Mouse (Mus musculus): Measurements from ENCODE around the gene Eml5. TPM values are rescaled to one million over a fixed set of nuclear protein-coding genes. Genes with fewer than 3 reads are reported as not detected.

Eml5 gene
- 20.5 and 27.2 TPM in 2 replicates for total RNA-seq (2012; rRNA removed)

DNA sequence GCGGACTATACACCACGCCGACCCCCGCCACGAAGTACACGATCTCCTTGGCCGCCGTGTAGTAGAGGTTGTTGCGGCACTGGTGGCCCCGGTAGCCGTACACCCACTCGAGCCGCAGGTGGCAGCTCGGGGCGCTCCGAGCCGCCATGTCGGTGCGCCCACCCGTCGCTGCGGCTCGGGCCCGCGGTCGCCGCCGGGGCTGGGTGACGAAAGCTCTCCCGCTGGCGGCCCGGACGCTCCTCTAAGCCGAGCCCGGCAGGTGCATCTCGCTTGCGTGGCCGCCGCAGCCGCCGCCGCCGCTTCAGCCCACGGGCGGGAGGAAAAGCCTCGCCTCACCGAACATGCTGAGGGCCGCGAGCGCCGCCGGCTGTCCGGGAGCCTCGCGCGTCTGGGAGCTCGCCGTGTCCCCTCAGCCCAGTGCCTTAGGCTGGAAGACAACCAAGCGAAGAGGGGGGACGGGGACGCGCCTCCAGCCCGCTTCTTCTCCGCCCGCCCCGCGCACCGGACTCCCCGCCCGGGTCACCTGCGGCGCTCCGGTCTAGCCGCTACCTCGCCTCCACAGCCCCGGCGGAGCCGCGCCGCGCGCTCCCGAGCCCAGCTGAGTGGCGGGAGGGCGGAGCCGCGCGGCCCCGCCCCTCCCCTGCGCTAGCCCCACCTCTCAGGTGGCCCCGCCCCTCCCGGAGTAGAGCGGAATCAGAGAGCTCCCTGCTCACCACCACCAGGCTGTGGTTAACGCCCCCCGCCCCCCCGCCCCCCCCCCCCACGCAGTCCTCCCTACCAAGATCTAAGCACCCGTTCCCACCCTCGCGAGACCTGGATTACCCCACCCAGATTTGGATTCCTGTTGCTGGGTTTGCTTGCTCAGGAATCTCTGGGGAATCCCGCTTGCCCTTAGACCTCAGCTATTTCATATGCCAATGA lies at the start of gene Eml5:
TSS of gene Eml5 (minus strand) at position 604 of the 921 bp plus-strand sequence.
- H3K4me3 ChIP-seq (ENCODE audit: insufficient read depth in 1 of 2, low read depth in 1 of 2, low read length in 2 of 2, poor library complexity in 1 of 2, severe bottlenecking in 1 of 2), result peak within 1 kb of the TSS; percentile 89 to 94
- H3K9ac ChIP-seq (ENCODE audit: insufficient read depth, low read depth, low read length, poor library complexity, severe bottlenecking), result peak within 1 kb of the TSS; percentile 85
- no peaks in the 10 kb centered on the region for H3K4me1 ChIP-seq (ENCODE audit: control insufficient read depth in 2 of 2, insufficient read depth in 2 of 2, low read length in 2 of 2, poor library complexity in 1 of 2)
- peak; percentile 96 for TF ChIP-seq CHD2 (IDR thresholded peaks at IDR 0.05; ENCODE audit: low read depth, low read length)
- TF ChIP-seq MAFK (IDR thresholded peaks at IDR 0.05; ENCODE audit: insufficient read depth, low read depth, low read length), result no peak
- no peak for TF ChIP-seq ZNF384 (IDR thresholded peaks at IDR 0.05; ENCODE audit: low read depth, low read length)
- TF ChIP-seq ZC3H11A (IDR thresholded peaks at IDR 0.05; ENCODE audit: borderline replicate concordance, low read depth, low read length), result no peak
- TF ChIP-seq HCFC1 (IDR thresholded peaks at IDR 0.05; ENCODE audit: borderline replicate concordance, insufficient read depth, low read length), result peak; percentile 38; the same call in 1 of the 2 replicates
- DNase-seq (ENCODE audit: low read depth, low spot score), result peak; percentile 72
- H3K9me3 ChIP-seq (ENCODE audit: control insufficient read depth, insufficient read depth, low read depth, low read length), result no peaks in the 10 kb centered on the region
- no peak within 1 kb of the TSS for H3K27ac ChIP-seq (ENCODE audit: insufficient read depth, low read depth, low read length, poor library complexity, severe bottlenecking)
- in situ Hi-C loops (cut with MboI; ENCODE audit: low sequenced_read_pairs in 2 of 2, unreplicated experiment in 2 of 2), result no loop called here
- H3K36me3 ChIP-seq (ENCODE audit: control insufficient read depth, insufficient read depth, low read length, poor library complexity, severe bottlenecking), result no peaks in the 10 kb centered on the region

DNA sequence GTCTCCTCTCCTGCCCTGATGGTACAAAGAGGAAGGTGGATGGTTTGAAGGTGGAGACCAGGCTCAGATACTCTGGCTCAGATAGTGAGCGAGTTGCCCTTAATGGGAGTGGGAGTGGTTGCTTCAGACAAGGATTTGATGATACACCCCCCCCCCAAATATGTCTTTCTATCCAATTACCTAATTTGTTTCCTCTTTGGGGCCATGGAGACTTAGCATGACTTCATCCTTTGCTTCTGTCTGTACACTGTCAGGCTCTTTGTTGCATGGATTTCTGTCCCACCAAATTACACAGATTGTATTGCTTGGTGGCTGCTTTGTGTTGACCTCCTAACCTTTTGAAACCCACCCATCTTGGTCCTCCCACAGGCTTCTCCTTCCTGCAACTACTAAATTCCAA lies 31.6 kb upstream of the Eml5 start:
- no peak overlapping the region for H3K4me3 ChIP-seq (ENCODE audit: insufficient read depth in 1 of 2, low read depth in 1 of 2, low read length in 2 of 2, poor library complexity in 1 of 2, severe bottlenecking in 1 of 2)
- H3K27ac ChIP-seq (ENCODE audit: insufficient read depth, low read depth, low read length, poor library complexity, severe bottlenecking), result no peak overlapping the region
- no peaks in the 10 kb centered on the region for H3K9me3 ChIP-seq (ENCODE audit: control insufficient read depth, insufficient read depth, low read depth, low read length)
- in situ Hi-C loops (cut with MboI; ENCODE audit: low sequenced_read_pairs in 2 of 2, unreplicated experiment in 2 of 2), result no loop called here
- H3K4me1 ChIP-seq (ENCODE audit: control insufficient read depth in 2 of 2, insufficient read depth in 2 of 2, low read length in 2 of 2, poor library complexity in 1 of 2), result no peaks in the 10 kb centered on the region
- no peak for DNase-seq (ENCODE audit: low read depth, low spot score)
- TF ChIP-seq CHD2 (IDR thresholded peaks at IDR 0.05; ENCODE audit: low read depth, low read length), result no peak
- TF ChIP-seq HCFC1 (IDR thresholded peaks at IDR 0.05; ENCODE audit: borderline replicate concordance, insufficient read depth, low read length), result no peak
- TF ChIP-seq ZC3H11A (IDR thresholded peaks at IDR 0.05; ENCODE audit: borderline replicate concordance, low read depth, low read length), result no peak
- no peak for TF ChIP-seq MAFK (IDR thresholded peaks at IDR 0.05; ENCODE audit: insufficient read depth, low read depth, low read length)
- TF ChIP-seq ZNF384 (IDR thresholded peaks at IDR 0.05; ENCODE audit: low read depth, low read length), result no peak
- no peaks in the 10 kb centered on the region for H3K36me3 ChIP-seq (ENCODE audit: control insufficient read depth, insufficient read depth, low read length, poor library complexity, severe bottlenecking)
- H3K9ac ChIP-seq (ENCODE audit: insufficient read depth, low read depth, low read length, poor library complexity, severe bottlenecking), result no peak overlapping the region

DNA sequence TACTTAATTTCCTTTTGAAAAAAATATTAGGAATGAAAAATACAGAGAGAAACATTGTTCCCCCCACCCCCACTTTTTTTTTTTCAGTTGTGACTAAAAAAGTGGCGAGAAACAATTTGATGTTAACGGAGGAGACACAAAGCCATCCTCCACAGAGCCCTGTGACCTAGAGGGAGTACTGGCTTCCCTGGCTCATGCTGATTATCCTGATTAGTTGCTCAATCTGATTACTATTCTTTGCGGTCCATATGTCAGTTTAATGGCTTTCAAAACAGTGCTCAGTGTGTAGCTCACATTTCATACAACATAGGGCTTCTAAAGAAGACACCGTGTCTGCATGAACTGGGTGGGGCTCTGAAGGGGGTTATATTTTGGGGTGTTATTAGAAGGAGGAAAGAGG lies 31.2 kb upstream of the Eml5 start:
- H3K9me3 ChIP-seq (ENCODE audit: control insufficient read depth, insufficient read depth, low read depth, low read length), result no peaks in the 10 kb centered on the region
- no peak for TF ChIP-seq CHD2 (IDR thresholded peaks at IDR 0.05; ENCODE audit: low read depth, low read length)
- TF ChIP-seq ZNF384 (IDR thresholded peaks at IDR 0.05; ENCODE audit: low read depth, low read length), result no peak
- TF ChIP-seq HCFC1 (IDR thresholded peaks at IDR 0.05; ENCODE audit: borderline replicate concordance, insufficient read depth, low read length), result no peak
- no peak for TF ChIP-seq MAFK (IDR thresholded peaks at IDR 0.05; ENCODE audit: insufficient read depth, low read depth, low read length)
- no peak for TF ChIP-seq ZC3H11A (IDR thresholded peaks at IDR 0.05; ENCODE audit: borderline replicate concordance, low read depth, low read length)
- no peaks in the 10 kb centered on the region for H3K4me1 ChIP-seq (ENCODE audit: control insufficient read depth in 2 of 2, insufficient read depth in 2 of 2, low read length in 2 of 2, poor library complexity in 1 of 2)
- no peak overlapping the region for H3K9ac ChIP-seq (ENCODE audit: insufficient read depth, low read depth, low read length, poor library complexity, severe bottlenecking)
- in situ Hi-C loops (cut with MboI; ENCODE audit: low sequenced_read_pairs in 2 of 2, unreplicated experiment in 2 of 2), result no loop called here
- no peak overlapping the region for H3K27ac ChIP-seq (ENCODE audit: insufficient read depth, low read depth, low read length, poor library complexity, severe bottlenecking)
- no peak for DNase-seq (ENCODE audit: low read depth, low spot score)
- H3K4me3 ChIP-seq (ENCODE audit: insufficient read depth in 1 of 2, low read depth in 1 of 2, low read length in 2 of 2, poor library complexity in 1 of 2, severe bottlenecking in 1 of 2), result no peak overlapping the region
- no peaks in the 10 kb centered on the region for H3K36me3 ChIP-seq (ENCODE audit: control insufficient read depth, insufficient read depth, low read length, poor library complexity, severe bottlenecking)

DNA sequence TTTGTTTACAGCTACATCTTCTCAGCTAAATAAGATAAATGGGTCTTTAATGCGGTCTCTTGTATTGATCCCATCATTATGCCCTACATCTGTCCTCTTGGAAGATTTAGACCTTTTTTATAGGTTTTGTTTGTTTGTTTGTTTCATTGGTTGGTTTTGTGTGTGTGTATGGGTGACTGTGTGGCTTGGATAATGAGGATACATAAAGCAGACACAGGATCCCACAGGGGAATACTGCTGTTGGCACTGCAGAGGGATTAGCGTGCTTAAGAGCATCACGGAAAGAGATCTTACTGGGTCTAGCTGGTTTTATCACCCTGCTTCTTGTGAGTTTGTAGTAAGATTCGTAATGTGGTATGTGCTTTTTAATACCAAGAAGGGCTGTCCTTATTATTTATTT lies 29.9 kb upstream of the Eml5 start:
- no peak for DNase-seq (ENCODE audit: low read depth, low spot score)
- H3K9ac ChIP-seq (ENCODE audit: insufficient read depth, low read depth, low read length, poor library complexity, severe bottlenecking), result no peak overlapping the region
- H3K4me3 ChIP-seq (ENCODE audit: insufficient read depth in 1 of 2, low read depth in 1 of 2, low read length in 2 of 2, poor library complexity in 1 of 2, severe bottlenecking in 1 of 2), result no peak overlapping the region
- no peak overlapping the region for H3K27ac ChIP-seq (ENCODE audit: insufficient read depth, low read depth, low read length, poor library complexity, severe bottlenecking)
- no peaks in the 10 kb centered on the region for H3K4me1 ChIP-seq (ENCODE audit: control insufficient read depth in 2 of 2, insufficient read depth in 2 of 2, low read length in 2 of 2, poor library complexity in 1 of 2)
- TF ChIP-seq CHD2 (IDR thresholded peaks at IDR 0.05; ENCODE audit: low read depth, low read length), result no peak
- TF ChIP-seq ZC3H11A (IDR thresholded peaks at IDR 0.05; ENCODE audit: borderline replicate concordance, low read depth, low read length), result no peak
- no peak for TF ChIP-seq ZNF384 (IDR thresholded peaks at IDR 0.05; ENCODE audit: low read depth, low read length)
- TF ChIP-seq HCFC1 (IDR thresholded peaks at IDR 0.05; ENCODE audit: borderline replicate concordance, insufficient read depth, low read length), result no peak
- TF ChIP-seq MAFK (IDR thresholded peaks at IDR 0.05; ENCODE audit: insufficient read depth, low read depth, low read length), result no peak
- in situ Hi-C loops (cut with MboI; ENCODE audit: low sequenced_read_pairs in 2 of 2, unreplicated experiment in 2 of 2), result no loop called here
- no peaks in the 10 kb centered on the region for H3K9me3 ChIP-seq (ENCODE audit: control insufficient read depth, insufficient read depth, low read depth, low read length)
- H3K36me3 ChIP-seq (ENCODE audit: control insufficient read depth, insufficient read depth, low read length, poor library complexity, severe bottlenecking), result no peaks in the 10 kb centered on the region

Measured in ES-E14 (cell line).